ENCODE assay signal across 19 mouse cellular contexts in the genomic region with DNA sequence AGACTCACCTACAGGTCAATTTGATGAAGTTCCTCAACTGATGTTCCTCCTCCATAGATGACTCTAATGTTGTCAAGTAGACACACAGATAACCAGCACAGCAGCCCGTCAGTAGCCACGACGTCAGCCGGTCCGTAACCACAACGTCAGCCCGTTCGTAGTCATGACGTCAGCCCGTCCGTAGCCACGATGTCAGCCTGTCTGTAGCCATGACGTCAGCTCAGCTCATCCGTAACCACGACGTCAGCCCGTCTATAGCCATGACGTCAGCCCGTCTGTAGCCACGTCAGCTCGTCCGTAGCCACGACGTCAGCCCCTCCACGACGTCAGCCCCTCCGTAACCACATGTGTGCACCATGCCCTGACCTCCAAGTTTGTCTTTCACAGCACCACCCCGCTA.
DNase-seq lines count a peak whose midpoint lies in the region; ATAC-seq lines count a peak whose summit lies in the region.
"Had no signal": no experiment of that assay in that cellular context is flagged by ENCODE, and none has a peak within 500 bp of the region (broad histone marks: within the 10 kb centered on the region; RNA-seq: fewer than 3 reads in every experiment).

No protein-coding gene starts in this region.

- ATAC-seq in heart, embryonic 13.5 days (ENCODE audit: extremely low read depth, insufficient number of reproducible peaks, low FRiP score, low TSS enrichment) = no peak
- ATAC-seq: CD4-positive, CD25-positive, alpha-beta regulatory T cell, adult 4 months; intestine, embryonic 15.5 days; midbrain, embryonic 15.5 days had no signal

- H3K27me3 ChIP-seq in heart, embryonic 13.5 days (replicated peaks) = no peaks in the 10 kb centered on the region
- no peaks in the 10 kb centered on the region for H3K27me3 ChIP-seq in heart, embryonic 10.5 days (ENCODE audit: insufficient read depth, poor library complexity, severe bottlenecking)
- no peaks in the 10 kb centered on the region for H3K27me3 ChIP-seq in limb, embryonic 10.5 days (ENCODE audit: low read depth, poor library complexity, severe bottlenecking)
- H3K27me3 ChIP-seq: embryonic facial prominence, embryonic 15.5 days; hindbrain, embryonic 15.5 days; intestine, embryonic 15.5 days; midbrain, embryonic 15.5 days; neural tube, embryonic 15.5 days had no signal

- peak; percentile 1 for DNase-seq in adrenal gland, adult 2 months
- DNase-seq in adrenal gland, postnatal 10 days = no peak
- no peak for DNase-seq in heart, embryonic 10.5 days (ENCODE audit: low spot score)
- DNase-seq in layer of hippocampus, postnatal 10 days (ENCODE audit: low spot score in 2 of 2) = peak; percentile 1 to 4
- no peak for DNase-seq in layer of hippocampus, adult 9-10 months (ENCODE audit: low spot score)
- DNase-seq in limb, embryonic 10.5 days (ENCODE audit: low spot score) = peak; percentile 28
- DNase-seq: cerebellum, adult 11 months; layer of hippocampus, adult 9-11 months; lung, postnatal 14 days; right cerebral cortex, postnatal 4 days; thymus, adult 2 months had no signal

- H3K4me1 ChIP-seq in heart, embryonic 13.5 days = peaks cover 37% of the 10 kb centered on the region
- H3K4me1 ChIP-seq in heart, embryonic 10.5 days = peaks cover 53% of the 10 kb centered on the region
- H3K4me1 ChIP-seq in limb, embryonic 10.5 days = peaks cover 28% of the 10 kb centered on the region
- H3K4me1 ChIP-seq: midbrain, embryonic 15.5 days had no signal

- H3K27ac ChIP-seq in heart, embryonic 13.5 days (replicated peaks) = peak overlapping the region; percentile 82
- H3K27ac ChIP-seq in heart, embryonic 10.5 days = no peak overlapping the region; the same call in 1 of the 2 replicates
- H3K27ac ChIP-seq in limb, embryonic 10.5 days = no peak overlapping the region
- H3K27ac ChIP-seq: embryonic facial prominence, embryonic 15.5 days; hindbrain, embryonic 15.5 days; intestine, embryonic 15.5 days; midbrain, embryonic 15.5 days; neural tube, embryonic 15.5 days had no signal

- no peak overlapping the region for H3K4me3 ChIP-seq in heart, embryonic 13.5 days
- no peak overlapping the region for H3K4me3 ChIP-seq in heart, embryonic 10.5 days
- no peak overlapping the region for H3K4me3 ChIP-seq in limb, embryonic 10.5 days
- H3K4me3 ChIP-seq: embryonic facial prominence, embryonic 15.5 days; hindbrain, embryonic 15.5 days; intestine, embryonic 15.5 days; midbrain, embryonic 15.5 days; neural tube, embryonic 15.5 days had no signal

- 0 out of 2 replicates have a peak, but pooled peaks cover 3% of the 10 kb centered on the region for H3K9me3 ChIP-seq in heart, embryonic 13.5 days
- H3K9me3 ChIP-seq in heart, embryonic 10.5 days = no peaks in the 10 kb centered on the region
- no peaks in the 10 kb centered on the region for H3K9me3 ChIP-seq in limb, embryonic 10.5 days (replicated peaks)
- H3K9me3 ChIP-seq: embryonic facial prominence, embryonic 15.5 days; hindbrain, embryonic 15.5 days; intestine, embryonic 15.5 days; midbrain, embryonic 15.5 days had no signal

- peaks cover 49% of the 10 kb centered on the region for H3K36me3 ChIP-seq in heart, embryonic 13.5 days
- peaks cover 12% of the 10 kb centered on the region; the same call in 1 of the 2 replicates for H3K36me3 ChIP-seq in heart, embryonic 10.5 days
- peaks cover 12% of the 10 kb centered on the region for H3K36me3 ChIP-seq in limb, embryonic 10.5 days
- H3K36me3 ChIP-seq: embryonic facial prominence, embryonic 15.5 days; hindbrain, embryonic 15.5 days; intestine, embryonic 15.5 days; midbrain, embryonic 15.5 days; neural tube, embryonic 15.5 days had no signal

- H3K4me2 ChIP-seq in heart, embryonic 13.5 days = no peak overlapping the region
- H3K4me2 ChIP-seq: embryonic facial prominence, embryonic 15.5 days; hindbrain, embryonic 15.5 days; intestine, embryonic 15.5 days; liver, embryonic 11.5 days; midbrain, embryonic 15.5 days; neural tube, embryonic 15.5 days had no signal

- H3K9ac ChIP-seq in heart, embryonic 13.5 days = no peak overlapping the region
- H3K9ac ChIP-seq: embryonic facial prominence, embryonic 15.5 days; hindbrain, embryonic 15.5 days; intestine, embryonic 15.5 days; midbrain, embryonic 15.5 days; neural tube, embryonic 15.5 days had no signal

- 89% methylated on average over 28 of the region's 28 CpGs for WGBS in heart, embryonic 13.5 days
- WGBS in heart, embryonic 10.5 days = 94% methylated on average over 28 of the region's 28 CpGs
- WGBS in limb, embryonic 10.5 days = 95% methylated on average over 28 of the region's 28 CpGs

Comparison
In these comparisons a context has a peak if more than half of its experiments do, and no peak if none do; other contexts are left out.
1. DNase-seq: peak in adrenal gland, adult 2 months (single experiment), layer of hippocampus, postnatal 10 days (2 of 2) and limb, embryonic 10.5 days (single experiment); none in adrenal gland, postnatal 10 days (single experiment), heart, embryonic 10.5 days (single experiment) and layer of hippocampus, adult 9-10 months (single experiment).